Mouse (Mus musculus) heart, postnatal 36 days (tissue): ENCODE data around the gene Skida1. TPM values are rescaled to one million over a fixed set of nuclear protein-coding genes. Genes with fewer than 3 reads are reported as not detected.

Source experiments
- DNase-seq, 2 experiments: peaks; one replicate each; pipeline ENCODE4 v3.0.0; 2021 to 2022
- intact Hi-C: fragments of 180-260 bp; cut with DNase I; formaldehyde crosslinking; loops from one replicate; pipeline ENCODE4 v1.15.1; 2025
- total RNA-seq, 2 experiments: library from RNA; stranded (reverse); gene quantifications; 2 replicates each; pipeline ENCODE4 v1.2.3; 2021

Skida1 gene
- total RNA-seq, 2 experiments from 2014 or later, result 2.8 to 5.1 TPM

DNA sequence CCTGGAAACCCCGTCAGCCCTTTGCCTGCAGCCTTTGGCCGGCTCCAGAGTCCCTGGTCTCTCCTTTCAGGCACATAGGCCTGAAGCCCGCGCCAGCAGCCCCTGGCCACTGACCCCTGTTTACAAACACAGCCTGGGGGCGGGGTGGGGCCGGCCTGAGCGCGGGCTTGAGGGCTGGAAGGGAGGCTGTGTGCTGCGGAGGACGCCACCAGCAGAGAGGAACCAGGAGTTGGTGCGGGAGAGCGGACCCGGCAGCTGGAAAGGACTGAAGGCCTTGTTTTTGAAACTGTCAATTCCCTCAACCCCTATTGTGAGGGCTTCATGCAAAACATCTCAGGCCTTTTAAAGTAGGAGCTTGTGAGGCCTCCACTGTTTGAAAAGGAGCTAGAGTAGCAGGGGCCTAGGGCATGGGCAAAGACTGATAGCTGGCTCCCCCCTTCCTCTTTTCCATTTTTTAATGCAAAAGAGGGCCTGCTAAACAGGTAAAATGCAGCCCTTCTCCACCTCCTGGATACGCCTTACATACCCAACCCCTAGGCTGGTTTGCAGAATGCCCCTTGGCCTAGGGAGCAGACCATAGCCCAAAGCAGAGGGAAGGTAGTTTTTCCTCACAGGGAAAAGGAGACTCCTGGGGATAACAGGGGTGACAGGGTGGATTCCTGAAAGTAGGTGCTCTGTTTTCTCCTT, 7.5 kb downstream of the Skida1 start:
- no peak for DNase-seq
- intact Hi-C loops, result no loop called here

DNA sequence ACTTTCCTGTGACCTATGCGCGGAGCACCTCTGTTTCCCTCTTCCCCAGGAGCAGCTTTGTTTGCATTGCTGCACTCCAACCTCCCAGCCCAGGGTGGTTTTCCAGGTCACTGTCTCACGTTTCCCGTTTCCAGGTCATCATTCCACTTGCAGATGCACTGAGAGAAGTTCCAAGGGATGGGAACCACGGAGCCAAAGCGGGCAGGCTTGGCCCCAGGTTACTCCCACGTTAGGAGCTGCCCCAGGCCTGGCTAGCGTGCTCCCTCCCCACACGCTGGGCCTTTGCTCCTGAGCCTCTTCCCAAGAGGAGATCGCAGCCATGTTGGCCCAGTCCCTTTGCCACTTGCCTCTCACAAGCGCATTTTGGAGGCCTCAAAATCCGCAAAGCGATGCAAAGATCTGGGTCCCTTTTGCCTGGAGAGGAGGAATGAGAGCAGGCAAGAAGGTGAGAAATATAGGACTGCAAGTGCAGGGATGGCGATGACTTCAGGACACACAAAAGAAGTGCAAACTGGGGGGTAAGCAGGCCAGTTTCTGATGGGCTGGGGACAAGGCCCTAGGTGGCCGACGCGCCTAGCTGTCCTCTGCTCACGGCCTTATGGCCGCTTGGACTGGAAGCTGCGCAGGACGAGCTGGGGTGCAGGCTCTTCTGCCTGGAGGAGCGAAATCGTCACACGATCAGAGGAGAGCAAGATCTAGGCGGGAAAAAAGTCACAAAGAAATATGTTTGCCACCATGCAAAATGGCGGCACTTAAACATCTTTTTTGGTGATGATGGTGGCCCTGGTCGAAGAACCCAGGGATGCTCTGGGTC, 8.3 kb downstream of the Skida1 start:
- no peak for DNase-seq
- intact Hi-C loops, result no loop called here

- intact Hi-C loops, result loop anchor here (10.0 kb wide), 1 partner anchor 585 kb away; no protein-coding TSS in a partner anchor
- DNase-seq, result no peak
Observed at GRCm38 (mm10) chr2:18039566-18040290, 9.1 kb downstream of the Skida1 start.

DNA sequence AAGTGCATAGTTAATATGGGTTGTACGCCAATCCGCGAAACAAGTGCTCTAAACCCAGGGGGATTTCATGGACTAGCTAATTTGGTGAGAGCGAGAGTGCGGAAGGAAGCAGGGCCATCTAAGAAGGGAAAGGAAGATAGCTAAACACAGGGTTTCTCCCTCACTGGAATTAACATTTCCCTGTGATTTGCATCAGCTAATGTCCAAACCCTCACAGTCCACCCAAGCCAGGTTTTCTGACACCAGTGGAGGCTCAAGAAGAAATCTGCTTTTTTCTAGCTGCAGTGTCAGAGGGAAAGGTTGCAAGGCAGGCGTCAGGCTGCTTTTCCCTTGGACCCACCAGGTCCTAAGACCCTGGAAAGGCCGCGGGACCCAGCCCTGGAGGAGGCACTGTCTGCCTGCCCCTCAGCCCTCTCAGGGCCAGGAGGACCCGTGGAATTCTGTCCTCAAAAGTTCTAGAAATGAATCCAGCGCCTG, 9.9 kb downstream of the Skida1 start:
- intact Hi-C loops, result loop anchor here (10.0 kb wide), 1 partner anchor 584 kb away; no protein-coding TSS in a partner anchor
- no peak for DNase-seq

DNA sequence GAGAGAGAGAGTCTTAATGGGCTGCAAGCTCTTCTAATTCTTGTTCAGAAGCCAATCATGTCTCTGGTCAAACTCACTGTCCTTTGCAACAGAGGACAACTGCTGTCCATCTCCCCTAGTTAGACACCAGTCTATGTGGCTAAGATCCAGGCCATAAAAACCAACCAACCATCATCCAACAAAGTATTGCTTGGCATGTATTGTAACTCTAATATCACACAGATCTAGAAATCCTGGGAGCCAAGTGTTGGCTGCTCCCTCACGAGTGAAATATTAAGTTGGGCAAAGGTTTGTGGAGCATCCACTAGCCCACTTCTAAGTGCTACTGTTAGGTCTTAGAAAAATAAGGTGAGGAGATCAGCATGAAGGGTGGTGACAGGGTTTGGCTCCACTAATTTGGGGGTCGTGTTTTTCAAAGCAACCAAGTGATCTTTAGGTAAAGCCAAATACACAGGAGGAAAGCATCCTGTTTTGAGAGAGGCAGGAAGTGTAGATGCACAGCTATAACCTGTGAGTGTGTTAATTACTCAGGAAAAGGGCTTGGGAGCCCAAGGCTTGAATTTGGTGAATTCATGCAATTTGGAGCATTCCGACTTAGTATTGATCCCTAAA, 10.6 kb downstream of the Skida1 start:
- DNase-seq, result no peak
- intact Hi-C loops, result loop anchor here (10.0 kb wide), 1 partner anchor 583 kb away; no protein-coding TSS in a partner anchor

DNA sequence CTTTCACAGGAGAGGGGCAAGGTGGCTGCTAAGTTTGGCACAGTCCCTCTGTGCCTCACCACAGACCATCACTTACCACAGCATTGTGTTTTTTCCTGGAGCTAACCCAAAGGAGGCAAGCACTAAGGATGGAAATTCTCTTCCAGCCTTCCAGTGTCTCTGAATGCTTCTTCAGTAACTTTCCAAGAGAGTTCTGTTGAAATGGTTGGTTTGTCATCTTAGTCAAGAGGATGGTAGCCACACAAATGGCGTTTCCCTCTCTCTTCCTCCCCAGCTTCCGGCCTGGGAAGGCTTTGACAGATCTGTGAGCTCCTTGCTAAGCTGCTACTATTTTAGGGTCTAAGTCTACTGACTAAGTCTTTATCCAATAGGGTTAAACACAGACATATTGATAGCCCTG, 11.4 kb downstream of the Skida1 start, which contains the start of gene A930004D18Rik:
TSS of gene A930004D18Rik (minus strand) at position 247 of the 400 bp plus-strand sequence.
- no peak for DNase-seq

GRCm38 (mm10) chr2:18034371-18035250, 14.2 kb downstream of the Skida1 start:
- no peak for DNase-seq
- intact Hi-C loops, result loop anchor here (10.0 kb wide), 1 partner anchor 580 kb away; no protein-coding TSS in a partner anchor

More for the DNA sequence above, 11.4 kb downstream of the Skida1 start, which contains the start of gene A930004D18Rik:
- intact Hi-C loops, result loop anchor here (10.0 kb wide), 1 partner anchor 583 kb away; no protein-coding TSS in a partner anchor

GRCm38 (mm10) chr2:18033166-18034108, 15.4 kb downstream of the Skida1 start:
- no peak for DNase-seq
- intact Hi-C loops, result loop anchor here (10.0 kb wide), 1 partner anchor 579 kb away; no protein-coding TSS in a partner anchor

- DNase-seq, result no peak
- intact Hi-C loops, result loop anchor here (10.0 kb wide), 1 partner anchor 578 kb away; no protein-coding TSS in a partner anchor
Observed at GRCm38 (mm10) chr2:18032538-18032895, 16.3 kb downstream of the Skida1 start.

GRCm38 (mm10) chr2:18031831-18032537, 16.9 kb downstream of the Skida1 start:
- intact Hi-C loops, result loop anchor here (1.0 to 10.0 kb wide), 2 partner anchors 14 to 577 kb away; no protein-coding TSS in a partner anchor
- DNase-seq, result peak; percentile 60 to 77

- intact Hi-C loops, result loop anchor here (1.0 to 10.0 kb wide), 2 partner anchors 15 to 577 kb away; no protein-coding TSS in a partner anchor
- peak; percentile 47 to 73 for DNase-seq
Observed at GRCm38 (mm10) chr2:18031271-18031821, 17.5 kb downstream of the Skida1 start.

GRCm38 (mm10) chr2:18030581-18030980, 18.3 kb downstream of the Skida1 start:
- DNase-seq, result no peak
- intact Hi-C loops, result loop anchor here (10.0 kb wide), 1 partner anchor 576 kb away; no protein-coding TSS in a partner anchor

- intact Hi-C loops, result loop anchor here (2.0 to 10.0 kb wide), 11 partner anchors 27 to 1248 kb away; partner anchors contain the start of genes Bmi1, Dnajc1 and Spag6
- DNase-seq, result no peak
Observed at GRCm38 (mm10) chr2:18029656-18030055, 19.2 kb downstream of the Skida1 start.

DNA sequence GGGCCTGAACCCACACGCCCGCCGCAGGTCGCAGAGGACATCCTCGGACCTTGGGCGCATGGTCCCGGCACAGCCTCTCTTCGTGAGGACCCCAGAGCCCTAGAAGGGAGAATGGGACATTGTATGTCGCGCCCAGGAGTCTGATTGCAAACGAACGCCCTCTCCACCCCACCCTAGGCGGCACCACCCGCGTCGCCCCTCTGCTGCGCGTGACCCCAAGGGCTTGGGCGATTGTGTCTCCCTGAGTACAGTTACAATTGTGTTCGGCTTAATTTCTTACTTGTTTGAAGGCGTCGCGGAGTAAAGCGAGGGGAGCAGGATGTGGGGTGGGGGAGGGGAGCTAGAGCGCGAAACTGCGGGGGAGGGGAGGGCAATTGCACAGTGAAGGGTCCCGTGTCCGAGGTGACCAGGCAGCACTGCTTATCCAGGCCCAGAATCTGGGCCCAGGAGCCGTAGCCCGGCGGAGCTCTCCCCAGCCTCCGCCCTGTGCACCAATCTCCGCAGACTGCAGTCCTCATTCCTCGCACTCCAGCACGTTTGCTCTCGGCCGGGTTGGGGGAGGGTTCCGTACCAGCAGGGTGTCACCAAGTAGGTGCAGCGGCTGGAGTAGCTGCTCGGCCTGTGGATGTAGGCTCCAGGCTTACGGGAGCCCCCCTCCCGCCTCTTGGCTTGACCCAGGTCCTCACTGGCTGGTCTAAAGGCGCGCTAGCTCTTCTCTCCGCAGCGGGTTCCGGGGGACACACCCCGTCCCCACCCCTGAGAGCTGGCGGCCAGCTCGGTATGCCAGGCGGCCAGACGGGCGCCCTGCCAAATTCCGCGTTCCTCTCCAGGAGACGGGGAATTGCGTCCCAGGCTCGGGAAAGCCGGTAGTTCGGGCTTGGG, 20.5 kb downstream of the Skida1 start:
- peak; percentile 94 to 95 for DNase-seq
- intact Hi-C loops, result loop anchor here (2.0 to 5.0 kb wide), 10 partner anchors 28 to 1249 kb away; partner anchors contain the start of genes Bmi1, Dnajc1 and Spag6

DNA sequence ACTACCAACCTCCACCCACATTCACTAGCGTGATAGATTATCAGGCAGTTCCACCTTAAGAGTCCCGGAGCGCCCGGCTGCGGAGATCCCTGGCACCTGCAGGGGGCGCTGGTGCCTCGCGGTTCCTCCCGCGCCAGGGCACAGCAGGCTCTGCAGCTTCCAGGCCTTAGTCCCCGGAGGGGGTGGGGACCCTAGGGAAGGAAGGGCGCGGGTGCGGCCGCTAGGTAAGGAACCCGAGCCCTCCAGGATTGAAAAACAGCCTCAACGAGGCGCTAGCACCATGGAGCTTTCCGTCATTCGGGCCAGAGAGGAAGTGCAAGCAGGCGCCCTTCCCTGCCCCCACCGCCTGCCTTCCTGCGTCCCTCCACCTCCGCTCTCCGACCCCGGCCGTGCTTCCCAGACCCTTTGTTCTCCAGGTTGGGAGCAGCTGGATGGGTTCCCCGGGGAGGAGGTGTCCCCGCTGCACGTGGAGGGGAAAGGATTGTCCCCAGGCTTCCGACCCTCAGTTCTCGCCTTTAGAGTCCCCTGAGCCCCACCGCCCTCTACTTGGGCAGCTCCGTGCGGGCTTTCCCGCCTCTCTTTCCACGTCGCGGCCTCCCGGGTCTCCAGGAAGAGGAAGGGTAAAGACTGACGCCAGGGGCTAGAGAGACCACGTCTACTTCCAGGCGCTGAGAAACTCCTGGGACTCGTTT, 21.3 kb downstream of the Skida1 start:
- peak; percentile 97 to 98 for DNase-seq
- intact Hi-C loops, result loop anchor here (1.0 to 5.0 kb wide), 14 partner anchors 29 to 1250 kb away; partner anchors contain the start of genes Bmi1, Dnajc1 and Spag6
